8 mouse cellular contexts compared by ENCODE assay signal in the genomic region with DNA sequence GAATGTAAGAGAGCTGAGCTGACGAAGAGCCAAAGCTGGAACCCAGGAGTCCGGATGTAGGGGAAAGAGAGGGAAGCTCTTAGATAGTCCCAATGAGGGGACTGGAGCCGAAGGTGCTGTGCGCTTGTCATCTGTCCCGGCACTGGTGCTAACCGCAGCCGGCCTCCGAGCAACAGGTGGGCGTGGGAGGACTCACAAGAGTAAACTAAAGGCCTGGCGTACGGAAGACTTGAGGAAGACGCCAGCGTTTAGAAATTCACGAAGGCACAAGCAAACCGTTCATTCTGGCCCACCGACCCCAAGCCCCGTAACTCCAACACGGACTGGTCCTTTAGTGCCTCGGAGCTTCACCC. TPM values are rescaled to one million over a fixed set of nuclear protein-coding genes. Genes with fewer than 3 reads are reported as not detected.
A peak's percentile ranks its signal among the peaks of the same experiment; 100 is the strongest.
DNase-seq lines count a peak whose midpoint lies in the region; ATAC-seq and TF ChIP-seq lines count a peak whose summit lies in the region.

No protein-coding gene starts in this region.

- whole genome bisulfite sequencing in kidney, adult 2 months, result under 1% methylated on average over 19 of the region's 19 CpGs
- WGBS in forebrain, embryonic 11.5 days, result under 1% methylated on average over 19 of the region's 19 CpGs
- under 1% methylated on average over 19 of the region's 19 CpGs for WGBS in liver, embryonic 12.5 days (ENCODE audit: insufficient replicate concordance)
- under 1% methylated on average over 19 of the region's 19 CpGs for WGBS in stomach, embryonic 15.5 days

- peak overlapping the region; percentile 88 for H3K4me3 ChIP-seq in kidney, adult 2 months (ENCODE audit: insufficient read depth, low read depth, low read length)
- peak overlapping the region; percentile 87 for H3K4me3 ChIP-seq in G1E (ENCODE audit: low read depth, low read length)
- H3K4me3 ChIP-seq in forebrain, embryonic 11.5 days (ENCODE audit: low read depth, low read length), result peak overlapping the region; percentile 77
- H3K4me3 ChIP-seq in liver, embryonic 12.5 days, result peak overlapping the region; percentile 80
- H3K4me3 ChIP-seq in stomach, embryonic 15.5 days (replicated peaks), result peak overlapping the region; percentile 55

- DNase-seq in kidney, adult 2 months, result no peak
- DNase-seq in kidney, adult 8-10 months, result no peak
- peak; percentile 50 for DNase-seq in G1E (ENCODE audit: low spot score)
- no peak for DNase-seq in forebrain, embryonic 11.5 days (ENCODE audit: low spot score)
- DNase-seq in ovary, postnatal 36 days (ENCODE audit: low spot score), result no peak
- DNase-seq in embryo, embryonic 10.5 days (ENCODE audit: low spot score), result no peak

- no peaks in the 10 kb centered on the region for H3K9me3 ChIP-seq in G1E (replicated peaks)
- no peaks in the 10 kb centered on the region for H3K9me3 ChIP-seq in forebrain, embryonic 11.5 days (ENCODE audit: control insufficient read depth, low read length)
- H3K9me3 ChIP-seq in liver, embryonic 12.5 days (replicated peaks), result no peaks in the 10 kb centered on the region
- H3K9me3 ChIP-seq in stomach, embryonic 15.5 days, result no peaks in the 10 kb centered on the region

- peak overlapping the region; percentile 78 for H3K9ac ChIP-seq in forebrain, embryonic 11.5 days (ENCODE audit: low read length)
- H3K9ac ChIP-seq in liver, embryonic 12.5 days, result peak overlapping the region; percentile 84
- peak overlapping the region; percentile 44; the same call in 1 of the 2 replicates for H3K9ac ChIP-seq in stomach, embryonic 15.5 days

- TF ChIP-seq POLR2A in kidney, adult 2 months (IDR thresholded peaks at IDR 0.05; ENCODE audit: low read depth, low read length), result no peak

- ATAC-seq in G1E (ENCODE audit: extremely low read depth, insufficient number of reproducible peaks, low FRiP score, poor library complexity, severe bottlenecking), result no peak
- peak; percentile 6; the same call in 1 of the 2 replicates for ATAC-seq in forebrain, embryonic 11.5 days (replicated peaks; ENCODE audit: low FRiP score)
- ATAC-seq in liver, embryonic 12.5 days, result peak; percentile 46
- ATAC-seq in stomach, embryonic 15.5 days (ENCODE audit: insufficient read depth, low FRiP score, low read depth), result peak; percentile 4; the same call in 1 of the 2 replicates

- 0 out of 2 replicates have a peak overlapping the region, but pooled peaks have one; percentile 2 for H3K27ac ChIP-seq in kidney, adult 2 months (ENCODE audit: insufficient read depth, low read depth, low read length)
- 0 out of 2 replicates have a peak overlapping the region, but pooled peaks have one; percentile 50 for H3K27ac ChIP-seq in forebrain, embryonic 11.5 days (ENCODE audit: low read depth, low read length)
- H3K27ac ChIP-seq in liver, embryonic 12.5 days, result peak overlapping the region; percentile 89
- peak overlapping the region; percentile 67 for H3K27ac ChIP-seq in stomach, embryonic 15.5 days

- peak overlapping the region; percentile 86 for H3K4me2 ChIP-seq in forebrain, embryonic 11.5 days (ENCODE audit: low read depth, low read length, severe bottlenecking)
- H3K4me2 ChIP-seq in liver, embryonic 12.5 days, result peak overlapping the region; percentile 95
- peak overlapping the region; percentile 94 for H3K4me2 ChIP-seq in stomach, embryonic 15.5 days

- no peaks in the 10 kb centered on the region; the same call in 1 of the 2 replicates for H3K4me1 ChIP-seq in kidney, adult 2 months (ENCODE audit: control insufficient read depth, insufficient read depth, low read length)
- H3K4me1 ChIP-seq in G1E (ENCODE audit: insufficient read depth, low read depth, low read length), result peaks cover 64% of the 10 kb centered on the region
- peaks cover 11% of the 10 kb centered on the region for H3K4me1 ChIP-seq in forebrain, embryonic 11.5 days (replicated peaks; ENCODE audit: control insufficient read depth, insufficient read depth, low read length)
- peaks cover 43% of the 10 kb centered on the region for H3K4me1 ChIP-seq in liver, embryonic 12.5 days
- peaks cover 18% of the 10 kb centered on the region for H3K4me1 ChIP-seq in stomach, embryonic 15.5 days

- H3K27me3 ChIP-seq in kidney, adult 2 months (replicated peaks; ENCODE audit: control insufficient read depth, insufficient read depth, low read length), result no peaks in the 10 kb centered on the region
- no peaks in the 10 kb centered on the region for H3K27me3 ChIP-seq in G1E (ENCODE audit: insufficient read depth, low read length)
- H3K27me3 ChIP-seq in forebrain, embryonic 11.5 days (ENCODE audit: control insufficient read depth, insufficient read depth, low read length), result no peaks in the 10 kb centered on the region
- H3K27me3 ChIP-seq in liver, embryonic 12.5 days (replicated peaks), result no peaks in the 10 kb centered on the region
- H3K27me3 ChIP-seq in stomach, embryonic 15.5 days (replicated peaks), result no peaks in the 10 kb centered on the region

- H3K36me3 ChIP-seq in kidney, adult 2 months (ENCODE audit: control insufficient read depth, insufficient read depth, low read length), result no peaks in the 10 kb centered on the region
- H3K36me3 ChIP-seq in G1E (replicated peaks), result peaks cover 46% of the 10 kb centered on the region
- H3K36me3 ChIP-seq in forebrain, embryonic 11.5 days (ENCODE audit: control insufficient read depth, insufficient read depth, low read length), result peaks cover 3% of the 10 kb centered on the region; the same call in 1 of the 2 replicates
- H3K36me3 ChIP-seq in liver, embryonic 12.5 days, result peaks cover 41% of the 10 kb centered on the region
- H3K36me3 ChIP-seq in stomach, embryonic 15.5 days, result peaks cover 20% of the 10 kb centered on the region

- TF ChIP-seq CTCF in kidney, adult 2 months (conservative IDR thresholded peaks at IDR 0.05; ENCODE audit: insufficient read depth, insufficient read length, low read depth, low read length), result no peak
- TF ChIP-seq CTCF in G1E (IDR thresholded peaks at IDR 0.05; ENCODE audit: low read depth, low read length), result no peak

RNA-seq across cellular contexts. Expression of a gene that starts 0.3 kb away (rescaled TPM):
- 40.3 and 54.9 TPM in 2 replicates for polyA plus RNA-seq in kidney, adult 2 months (2012; rRNA removed)
- total RNA-seq in G1E (2014; fragmentation: Nextera tagmentation) (59.4 and 73.1 TPM in 2 replicates), G1E (2017) (481 and 571 TPM in 2 replicates)
- 11.2 and 22.5 TPM in 2 replicates for polyA plus RNA-seq in G1E (2012)
- polyA plus RNA-seq in forebrain, embryonic 11.5 days (2014; fragmentation: Nextera tagmentation; extraction: Ambion mirVana), result 332 and 356 TPM in 2 replicates
- polyA plus RNA-seq in liver, embryonic 12.5 days (2016; fragmentation: Nextera tagmentation; extraction: Ambion mirVana), result 284 and 291 TPM in 2 replicates
- 324 and 331 TPM in 2 replicates for polyA plus RNA-seq in stomach, embryonic 15.5 days (2015; fragmentation: Nextera tagmentation; extraction: Ambion mirVana)

RNA-seq across cellular contexts. Expression of a gene that starts 0.5 kb away (rescaled TPM):
- polyA plus RNA-seq in kidney, adult 2 months (2012; rRNA removed), result not detected in 2 replicates
- total RNA-seq in G1E (2014; fragmentation: Nextera tagmentation), result not detected in 2 replicates
- not detected in 2 replicates for total RNA-seq in G1E (2017)
- 1.6 and 4.3 TPM in 2 replicates for polyA plus RNA-seq in G1E (2012)
- not detected in 2 replicates for polyA plus RNA-seq in forebrain, embryonic 11.5 days (2014; fragmentation: Nextera tagmentation; extraction: Ambion mirVana)
- 0.06 TPM in 1 of 2 replicates, not detected in the other for polyA plus RNA-seq in liver, embryonic 12.5 days (2016; fragmentation: Nextera tagmentation; extraction: Ambion mirVana)
- not detected in 2 replicates for polyA plus RNA-seq in stomach, embryonic 15.5 days (2015; fragmentation: Nextera tagmentation; extraction: Ambion mirVana)

RNA-seq across cellular contexts. Expression of a gene that starts 8.3 kb away (rescaled TPM):
- 33.6 and 34.5 TPM in 2 replicates for polyA plus RNA-seq in kidney, adult 2 months (2012; rRNA removed)
- total RNA-seq in G1E (2014; fragmentation: Nextera tagmentation), result 13.5 and 13.6 TPM in 2 replicates
- total RNA-seq in G1E (2017), result 6.4 and 9.9 TPM in 2 replicates
- 14.4 and 17.4 TPM in 2 replicates for polyA plus RNA-seq in G1E (2012)
- 23.9 and 24.5 TPM in 2 replicates for polyA plus RNA-seq in forebrain, embryonic 11.5 days (2014; fragmentation: Nextera tagmentation; extraction: Ambion mirVana)
- 7.7 and 8.8 TPM in 2 replicates for polyA plus RNA-seq in liver, embryonic 12.5 days (2016; fragmentation: Nextera tagmentation; extraction: Ambion mirVana)
- polyA plus RNA-seq in stomach, embryonic 15.5 days (2015; fragmentation: Nextera tagmentation; extraction: Ambion mirVana), result 20.3 and 21.0 TPM in 2 replicates

RNA-seq across cellular contexts. Expression of a gene that starts 34.5 kb away (rescaled TPM):
- polyA plus RNA-seq in kidney, adult 2 months (2012; rRNA removed), result 79.3 and 96.0 TPM in 2 replicates
- total RNA-seq in G1E (2014; fragmentation: Nextera tagmentation), result 36.9 and 51.2 TPM in 2 replicates
- total RNA-seq in G1E (2017), result 22.9 and 31.8 TPM in 2 replicates
- 37.7 and 80.3 TPM in 2 replicates for polyA plus RNA-seq in G1E (2012)
- polyA plus RNA-seq in forebrain, embryonic 11.5 days (2014; fragmentation: Nextera tagmentation; extraction: Ambion mirVana), result 2.1 and 2.8 TPM in 2 replicates
- polyA plus RNA-seq in liver, embryonic 12.5 days (2016; fragmentation: Nextera tagmentation; extraction: Ambion mirVana), result 162 and 171 TPM in 2 replicates
- 16.4 and 19.9 TPM in 2 replicates for polyA plus RNA-seq in stomach, embryonic 15.5 days (2015; fragmentation: Nextera tagmentation; extraction: Ambion mirVana)

RNA-seq across cellular contexts. Expression of a gene that starts 58.6 kb away (rescaled TPM):
- 1.1 and 1.4 TPM in 2 replicates for polyA plus RNA-seq in kidney, adult 2 months (2012; rRNA removed)
- total RNA-seq in G1E (2014; fragmentation: Nextera tagmentation), result 0.53 TPM in 1 of 2 replicates, not detected in the other
- total RNA-seq in G1E (2017), result 0.27 and 0.41 TPM in 2 replicates
- 0.85 and 1.0 TPM in 2 replicates for polyA plus RNA-seq in G1E (2012)
- polyA plus RNA-seq in forebrain, embryonic 11.5 days (2014; fragmentation: Nextera tagmentation; extraction: Ambion mirVana), result 6.3 and 6.7 TPM in 2 replicates
- polyA plus RNA-seq in liver, embryonic 12.5 days (2016; fragmentation: Nextera tagmentation; extraction: Ambion mirVana), result 0.81 and 0.86 TPM in 2 replicates
- 2.4 and 2.6 TPM in 2 replicates for polyA plus RNA-seq in stomach, embryonic 15.5 days (2015; fragmentation: Nextera tagmentation; extraction: Ambion mirVana)

Comparison
In these comparisons a context has a peak if more than half of its experiments do, and no peak if none do; other contexts are left out.
1. H3K27ac ChIP-seq: peak in every context shown above with its lines; median percentile 89 in liver, embryonic 12.5 days; 67 in stomach, embryonic 15.5 days; 50 in forebrain, embryonic 11.5 days; 2 in kidney, adult 2 months.